Mouse (Mus musculus) intestine, embryonic 14.5 days (tissue): ENCODE data around the gene Ndufb3. TPM values are rescaled to one million over a fixed set of nuclear protein-coding genes. Genes with fewer than 3 reads are reported as not detected.
A peak's percentile ranks its signal among the peaks of the same experiment; 100 is the strongest.
"Not testable (repeated sequence)": the region's sequence is repeated elsewhere in the genome, so short reads cannot be mapped to it uniquely, and the experiment has no call there.

Experiments used
- ATAC-seq: fragments of 200-750 bp; cut with Nextera tagmentation; replicated peaks from 2 replicates; pipeline ENCODE4 v1.8.0; 2017; ENCODE audit warnings: low read depth, moderate number of reproducible peaks, moderate TSS enrichment, moderate library complexity; ENCODE audit not compliant: low FRiP score, low TSS enrichment
- DNase-seq: peaks from one replicate; pipeline ENCODE4 v3.0.0-alpha.2; 2018; ENCODE audit warnings: low spot score
- H3K27ac ChIP-seq: fragments of 300-500 bp; sonication (generic); 2 replicates; pipeline ENCODE4 v1.5.1; 2014; ENCODE audit warnings: low read depth, mild to moderate bottlenecking, control low read depth
- H3K27me3 ChIP-seq: fragments of 300-500 bp; sonication (generic); replicated peaks from 2 replicates; pipeline ENCODE4 v1.6.1; 2014; ENCODE audit warnings: low read length, control low read depth; ENCODE audit not compliant: control insufficient read depth, insufficient read depth
- H3K36me3 ChIP-seq: fragments of 300-500 bp; sonication (generic); 2 replicates; pipeline ENCODE4 v1.6.1; 2014; ENCODE audit warnings: low read length, control low read depth; ENCODE audit not compliant: control insufficient read depth, insufficient read depth
- H3K4me1 ChIP-seq: fragments of 300-500 bp; sonication (generic); replicated peaks from 2 replicates; pipeline ENCODE4 v1.6.1; 2014; ENCODE audit warnings: low read length, control low read depth, mixed read lengths; ENCODE audit not compliant: control insufficient read depth, insufficient read depth
- H3K4me2 ChIP-seq: fragments of 300-500 bp; sonication (generic); 2 replicates; pipeline ENCODE4 v1.6.1; 2014; ENCODE audit warnings: low read length
- H3K4me3 ChIP-seq: fragments of 300-500 bp; sonication (generic); 2 replicates; pipeline ENCODE4 v1.5.1; 2014; ENCODE audit warnings: low read depth, low read length, control low read depth, mixed read lengths
- H3K9ac ChIP-seq: fragments of 300-500 bp; sonication (generic); 2 replicates; pipeline ENCODE4 v1.6.1; 2014; ENCODE audit warnings: mild to moderate bottlenecking, low read length
- H3K9me3 ChIP-seq: fragments of 300-500 bp; sonication (generic); 2 replicates; pipeline ENCODE4 v1.6.1; 2016; ENCODE audit warnings: low read length, control low read depth; ENCODE audit not compliant: control insufficient read depth
- WGBS: fragments of 180-500 bp; shearing (Covaris S2); extraction: QIAGEN DNeasy Blood & Tissue Kit; methylation state at CpG from one replicate; pipeline ENCODE4 v1.1.7; 2014; 5-methylcytosine and 5-hydroxymethylcytosine counted together
- polyA plus RNA-seq: library from polyadenylated mRNA; unstranded; fragments of >200 nt; fragmentation: Nextera tagmentation; extraction: Ambion mirVana; gene quantifications from 2 replicates; pipeline ENCODE4 v1.2.1, GENCODE M21; 2014

The Ndufb3 gene
- polyA plus RNA-seq, 1 experiment from 2014 or later = 192 TPM

GRCm38 (mm10) chr1:58579179-58579578 lies 7.0 kb upstream of the Ndufb3 start:
- 84% methylated on average over 2 of the region's 2 CpGs for WGBS
- no peak for DNase-seq
- Histone ChIP-seq H3K4me2 (no peak overlapping the region), H3K4me1 (no peaks in the 10 kb centered on the region), H3K36me3 (no peaks in the 10 kb centered on the region), H3K27ac (no peak overlapping the region), H3K9ac (no peak overlapping the region), H3K9me3 (no peaks in the 10 kb centered on the region), H3K27me3 (no peaks in the 10 kb centered on the region), H3K4me3 (no peak overlapping the region)
- no peak for ATAC-seq

- Histone ChIP-seq H3K4me3 (no peak overlapping the region), H3K4me2 (no peak overlapping the region), H3K9ac (no peak overlapping the region), H3K9me3 (no peaks in the 10 kb centered on the region), H3K4me1 (peaks cover 10% of the 10 kb centered on the region), H3K27me3 (no peaks in the 10 kb centered on the region), H3K27ac (no peak overlapping the region), H3K36me3 (no peaks in the 10 kb centered on the region)
- 65% methylated on average over 1 of the region's 1 CpGs for WGBS
- ATAC-seq (no peak), DNase-seq (no peak)
Measured at GRCm38 (mm10) chr1:58582611-58583010, 3.6 kb upstream of the Ndufb3 start.

- peaks cover 10% of the 10 kb centered on the region for H3K4me1 ChIP-seq
- no peak overlapping the region for H3K27ac ChIP-seq
- no peaks in the 10 kb centered on the region for H3K36me3 ChIP-seq
- no peak for ATAC-seq
- 82% methylated on average over 1 of the region's 1 CpGs for WGBS
- no peak overlapping the region for H3K4me2 ChIP-seq
- no peak overlapping the region for H3K9ac ChIP-seq
- no peaks in the 10 kb centered on the region for H3K9me3 ChIP-seq
- H3K27me3 ChIP-seq = no peaks in the 10 kb centered on the region
- H3K4me3 ChIP-seq = no peak overlapping the region
- no peak for DNase-seq
Measured at GRCm38 (mm10) chr1:58584271-58584670, 1.9 kb upstream of the Ndufb3 start.

- Histone ChIP-seq H3K27me3 (no peaks in the 10 kb centered on the region), H3K9me3 (no peaks in the 10 kb centered on the region), H3K4me3 (peak overlapping the region; percentile 99), H3K4me2 (peak overlapping the region; percentile 56), H3K9ac (peak overlapping the region; percentile 83), H3K27ac (peak overlapping the region; percentile 76), H3K36me3 (0 out of 2 replicates have a peak, but pooled peaks cover under 1% of the 10 kb centered on the region), H3K4me1 (peaks cover 10% of the 10 kb centered on the region)
- ATAC-seq (peak; percentile 62), DNase-seq (peak; percentile 75)
- WGBS = 5% methylated on average over 35 of the region's 36 CpGs
Measured at GRCm38 (mm10) chr1:58585373-58586170, 612 bp upstream of the Ndufb3 start.

- Histone ChIP-seq H3K4me2 (peak overlapping the region; percentile 86), H3K9ac (no peak overlapping the region; the same call in 1 of the 2 replicates), H3K27ac (no peak overlapping the region), H3K27me3 (no peaks in the 10 kb centered on the region), H3K4me3 (peak overlapping the region; percentile 99; the same call in 1 of the 2 replicates), H3K9me3 (no peaks in the 10 kb centered on the region), H3K4me1 (peaks cover 10% of the 10 kb centered on the region), H3K36me3 (peaks cover 15% of the 10 kb centered on the region)
- DNase-seq (no peak), ATAC-seq (no peak)
- WGBS = 83% methylated on average over 1 of the region's 1 CpGs
Measured at GRCm38 (mm10) chr1:58587491-58587890, 1.3 kb downstream of the Ndufb3 start.

- 86% methylated on average over 4 of the region's 4 CpGs for WGBS
- H3K4me3 ChIP-seq = no peak overlapping the region
- H3K27me3 ChIP-seq = no peaks in the 10 kb centered on the region
- ATAC-seq = no peak
- H3K9ac ChIP-seq = no peak overlapping the region
- no peaks in the 10 kb centered on the region for H3K4me1 ChIP-seq
- no peak overlapping the region for H3K27ac ChIP-seq
- no peak for DNase-seq
- H3K9me3 ChIP-seq = no peaks in the 10 kb centered on the region
- no peak overlapping the region for H3K4me2 ChIP-seq
- H3K36me3 ChIP-seq = no peaks in the 10 kb centered on the region
Measured at GRCm38 (mm10) chr1:58602681-58603080, 16.5 kb downstream of the Ndufb3 start.

GRCm38 (mm10) chr1:58603738-58604137 lies 17.6 kb downstream of the Ndufb3 start:
- no peak overlapping the region for H3K27ac ChIP-seq
- no peak overlapping the region for H3K9ac ChIP-seq
- ATAC-seq (no peak), DNase-seq (no peak)
- no peak overlapping the region for H3K4me3 ChIP-seq
- WGBS = 37% methylated on average over 4 of the region's 4 CpGs
- H3K4me1 ChIP-seq = no peaks in the 10 kb centered on the region
- no peaks in the 10 kb centered on the region for H3K27me3 ChIP-seq
- H3K36me3 ChIP-seq = no peaks in the 10 kb centered on the region
- no peaks in the 10 kb centered on the region for H3K9me3 ChIP-seq
- H3K4me2 ChIP-seq = no peak overlapping the region

GRCm38 (mm10) chr1:58609591-58609990 lies 23.4 kb downstream of the Ndufb3 start:
- ATAC-seq, H3K4me3 ChIP-seq, H3K27ac ChIP-seq, H3K4me1 ChIP-seq, DNase-seq, H3K27me3 ChIP-seq, H3K9me3 ChIP-seq, H3K36me3 ChIP-seq, H3K4me2 ChIP-seq, H3K9ac ChIP-seq: not testable (repeated sequence)
- WGBS = 87% methylated on average over 5 of the region's 5 CpGs

- H3K4me3 ChIP-seq = no peak overlapping the region
- 63% methylated on average over 1 of the region's 1 CpGs for WGBS
Measured at GRCm38 (mm10) chr1:58610166-58610565, 24.0 kb downstream of the Ndufb3 start.

More at GRCm38 (mm10) chr1:58610166-58610565, 24.0 kb downstream of the Ndufb3 start:
- H3K9me3 ChIP-seq = no peaks in the 10 kb centered on the region
- 0 out of 2 replicates have a peak, but pooled peaks cover 5% of the 10 kb centered on the region for H3K4me1 ChIP-seq
- H3K27ac ChIP-seq = no peak overlapping the region
- no peak overlapping the region for H3K4me2 ChIP-seq
- no peaks in the 10 kb centered on the region for H3K36me3 ChIP-seq
- H3K9ac ChIP-seq = no peak overlapping the region
- ATAC-seq (no peak), DNase-seq (no peak)
- no peaks in the 10 kb centered on the region for H3K27me3 ChIP-seq
